Mouse (Mus musculus) Muller cell, postnatal 12 days (primary cell): ENCODE measurements around the gene Mapt.
A peak's percentile ranks its signal among the peaks of the same experiment; 100 is the strongest.
"Not testable (repeated sequence)": the region's sequence is repeated elsewhere in the genome, so short reads cannot be mapped to it uniquely, and the experiment has no call there.

Source experiments
- DNase-seq: peaks from one replicate; pipeline ENCODE4 v3.0.0-alpha.2; 2015; ENCODE audit errors: inconsistent ontology term

Gene Mapt

GRCm38 (mm10) chr11:104233101-104233500 lies 1.9 kb downstream of the Mapt start:
- no peak for DNase-seq

GRCm38 (mm10) chr11:104233574-104234206 lies 2.5 kb downstream of the Mapt start:
- DNase-seq, result no peak

- DNase-seq, result no peak
These were observed 3.5 kb downstream of the Mapt start for GRCm38 (mm10) chr11:104234680-104235079.

DNA sequence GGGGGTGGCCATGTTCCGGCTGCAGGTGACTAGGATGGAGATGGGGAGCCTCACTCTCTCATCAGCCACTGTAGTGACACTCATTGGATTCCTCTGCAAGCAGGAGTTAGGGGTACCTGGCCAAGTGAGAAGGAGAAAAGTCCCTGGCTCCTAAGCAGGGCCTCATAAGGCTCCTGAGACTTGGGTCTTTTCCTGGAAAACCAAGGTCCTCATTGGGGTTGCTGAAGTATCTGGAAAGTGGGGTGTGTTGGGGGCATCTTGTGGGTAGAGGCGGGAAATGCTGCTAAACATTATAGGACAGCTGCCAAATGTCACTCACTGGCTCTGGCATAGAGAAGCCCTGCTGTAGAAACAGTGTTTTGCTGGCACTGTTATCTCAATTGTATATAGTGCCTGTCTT lies 4.7 kb downstream of the Mapt start:
- DNase-seq, result no peak

DNA sequence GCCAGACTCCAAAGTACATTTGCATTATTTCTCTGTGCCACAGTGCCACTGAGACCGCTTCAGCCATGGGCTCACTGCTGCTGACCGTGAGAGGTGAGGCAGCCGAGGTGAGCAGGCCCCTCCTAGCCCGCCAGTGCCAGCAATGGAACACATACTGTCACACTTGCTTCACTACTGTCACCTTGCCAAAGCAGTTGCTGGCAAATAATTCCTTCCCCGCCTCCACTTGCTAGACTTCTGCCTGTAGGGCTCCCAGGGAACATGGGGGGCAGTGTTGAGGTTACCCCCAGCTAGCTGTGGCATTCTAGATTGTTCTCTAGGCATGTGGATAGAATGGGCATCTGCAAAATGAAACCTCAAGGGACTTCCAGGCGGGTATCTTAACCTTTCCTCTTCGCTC lies 6.0 kb downstream of the Mapt start:
- no peak for DNase-seq

DNA sequence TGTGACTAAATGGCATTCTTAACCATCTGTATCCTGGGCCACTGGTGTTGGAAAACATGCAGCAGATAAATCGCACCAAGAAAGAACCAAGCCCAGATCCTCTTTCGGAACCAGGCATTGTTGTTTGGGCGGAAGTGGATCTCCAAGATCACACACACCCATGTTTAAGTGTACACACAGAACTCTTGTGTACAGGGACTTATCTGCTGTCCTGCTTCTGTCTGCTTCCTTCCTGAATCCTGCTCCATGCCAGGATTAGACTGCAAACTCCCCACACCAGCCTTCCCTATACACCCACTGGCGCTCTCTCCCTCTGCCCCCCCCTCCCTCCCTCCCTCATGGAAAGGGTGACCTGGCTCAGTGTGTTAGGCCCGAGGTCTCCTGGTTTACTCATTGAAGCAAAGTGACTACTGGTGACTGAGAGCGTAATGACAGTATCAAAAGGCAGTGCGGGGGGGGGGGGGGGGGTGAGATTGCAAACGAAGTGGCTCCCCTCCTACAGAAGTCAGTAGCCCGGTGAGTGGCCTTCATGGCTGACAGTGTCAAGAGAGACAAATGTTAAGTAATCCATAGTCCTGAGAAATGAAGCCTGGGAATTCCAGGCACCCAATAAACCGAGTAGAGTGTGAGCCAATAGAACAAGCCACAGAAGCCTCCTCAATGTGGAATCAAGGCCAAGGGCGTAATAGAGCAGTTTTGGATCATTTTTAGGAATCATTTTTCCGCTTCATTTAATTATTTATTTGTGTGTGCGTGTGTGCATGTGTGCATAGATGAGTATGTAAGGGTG lies 7.0 kb downstream of the Mapt start:
- no peak for DNase-seq

- not testable (repeated sequence) for DNase-seq
These were observed 14.3 kb downstream of the Mapt start for GRCm38 (mm10) chr11:104245478-104245877.

DNA sequence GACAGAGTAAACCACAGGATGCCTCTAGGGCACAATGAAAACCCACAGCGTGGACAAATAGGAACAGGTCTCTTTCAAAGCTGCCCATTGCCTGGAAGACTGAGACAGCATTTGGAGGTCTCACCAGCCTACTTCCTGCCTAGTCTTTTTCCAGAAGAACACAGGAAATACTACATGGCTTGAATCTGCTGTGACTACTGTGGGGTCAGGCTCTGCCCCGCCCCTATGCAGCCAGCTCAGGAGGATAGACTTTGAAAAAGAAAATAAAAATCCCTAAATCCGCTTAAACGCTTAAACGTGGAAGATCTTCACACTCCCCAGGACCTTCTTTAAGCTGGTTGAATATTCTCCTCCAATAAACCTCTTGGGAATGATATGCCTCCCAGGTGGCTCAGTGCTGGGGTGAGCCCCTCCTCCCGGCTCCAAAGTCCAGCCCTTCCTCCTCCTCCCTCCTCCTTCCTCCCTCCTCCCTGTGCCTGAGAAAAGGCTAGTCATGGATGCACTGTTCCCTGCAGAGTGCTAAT lies 15.0 kb downstream of the Mapt start:
- DNase-seq, result peak; percentile 17

DNA sequence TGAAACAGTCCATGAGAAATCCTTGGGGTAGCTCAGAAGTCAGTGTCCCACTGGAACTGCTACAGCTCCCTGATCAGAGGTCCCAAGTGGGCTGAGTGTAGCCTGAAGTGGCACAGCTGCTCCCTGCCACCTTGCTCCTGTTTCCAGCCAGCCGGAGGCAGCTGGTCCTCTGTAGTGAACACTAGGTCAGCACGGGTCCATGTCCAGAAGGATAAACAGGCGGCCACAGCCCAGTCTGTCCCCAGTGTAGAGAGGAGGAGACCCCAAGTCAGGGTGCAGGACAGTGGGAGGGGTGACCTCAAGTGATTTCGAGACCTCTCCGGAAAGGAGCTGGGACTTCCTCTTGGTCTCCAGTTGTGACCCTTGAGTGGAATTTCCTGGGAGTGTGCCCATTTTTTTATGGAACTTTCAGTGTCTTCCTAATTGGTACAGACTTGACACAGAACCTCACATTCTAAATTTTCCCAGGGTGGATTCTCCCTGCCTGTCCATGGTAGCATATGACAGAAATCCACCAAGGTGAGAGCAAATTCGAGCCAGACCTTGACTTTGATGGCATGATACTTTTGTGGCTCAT lies 16.0 kb downstream of the Mapt start:
- DNase-seq, result no peak

DNA sequence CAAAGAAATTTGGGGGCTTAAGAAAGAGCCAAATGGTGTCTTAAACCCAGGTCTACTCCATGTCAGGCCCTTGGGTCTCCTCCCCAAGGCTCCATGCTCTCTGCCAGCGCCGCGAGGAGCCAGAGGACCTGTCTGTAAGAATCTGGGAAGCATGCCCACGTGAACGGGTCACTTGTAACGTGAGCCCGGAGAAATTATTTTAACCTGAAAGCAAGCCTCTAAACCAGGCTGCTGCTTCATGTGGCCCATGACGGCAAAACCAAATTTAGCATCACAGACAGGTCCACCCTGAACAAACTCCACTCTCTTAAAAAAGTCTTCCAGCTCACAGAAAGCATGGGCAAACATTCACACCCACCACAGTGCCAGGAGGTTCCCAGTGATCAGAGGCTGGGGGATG lies 18.2 kb downstream of the Mapt start:
- no peak for DNase-seq

GRCm38 (mm10) chr11:104251121-104251520 lies 19.9 kb downstream of the Mapt start:
- DNase-seq, result no peak

- DNase-seq, result no peak
These were observed 20.9 kb downstream of the Mapt start for GRCm38 (mm10) chr11:104252094-104252493.

- no peak for DNase-seq
These were observed 23.3 kb downstream of the Mapt start for GRCm38 (mm10) chr11:104254408-104255039.

- DNase-seq, result no peak
These were observed 25.0 kb downstream of the Mapt start for GRCm38 (mm10) chr11:104256179-104256578.

- no peak for DNase-seq
These were observed 27.8 kb downstream of the Mapt start for GRCm38 (mm10) chr11:104258991-104259390.

DNA sequence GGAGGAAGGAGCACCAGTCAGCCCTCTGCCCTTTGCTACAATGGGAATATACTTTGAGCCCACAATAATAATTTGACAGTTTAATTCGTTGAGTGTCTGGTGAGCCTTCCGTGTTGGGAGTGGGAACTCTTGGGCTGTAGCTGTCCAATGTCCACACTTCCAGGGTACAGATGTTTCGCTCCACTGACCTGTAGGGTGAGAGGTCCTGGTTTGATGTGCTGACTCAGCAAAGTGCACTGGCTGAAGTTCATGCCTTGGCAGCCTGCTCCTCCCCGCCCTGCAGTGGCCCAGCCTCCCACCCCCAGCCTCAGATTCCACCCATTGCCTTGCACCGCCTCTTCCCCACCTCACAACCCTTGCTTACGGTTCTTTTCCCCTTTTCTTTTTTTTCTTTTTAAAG lies 33.5 kb downstream of the Mapt start:
- no peak for DNase-seq

GRCm38 (mm10) chr11:104265669-104266068 lies 34.5 kb downstream of the Mapt start:
- DNase-seq, result no peak

- DNase-seq, result peak; percentile 42
These were observed 36.2 kb downstream of the Mapt start for GRCm38 (mm10) chr11:104267380-104267779.

- no peak for DNase-seq
These were observed 38.2 kb downstream of the Mapt start for GRCm38 (mm10) chr11:104269385-104269822.

DNA sequence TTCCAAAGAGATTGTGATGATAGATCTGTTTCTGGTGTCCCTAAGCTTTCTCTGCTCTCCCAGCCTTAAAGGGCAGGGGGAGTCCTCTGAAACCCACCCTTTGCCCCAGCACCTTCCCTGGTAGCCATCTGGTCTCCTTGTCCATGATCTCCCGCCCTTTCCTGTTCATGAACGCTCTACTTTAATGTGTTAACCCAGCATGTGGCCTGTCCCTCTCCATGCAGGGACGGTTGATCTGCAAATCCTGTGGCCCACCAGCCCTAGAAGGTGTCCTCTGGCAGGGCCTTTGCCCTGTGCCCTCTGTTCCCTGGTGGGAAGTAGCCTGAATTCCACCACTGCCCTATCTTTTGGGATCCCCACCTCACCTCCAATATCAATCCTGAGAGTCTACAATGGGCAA lies 39.3 kb downstream of the Mapt start:
- no peak for DNase-seq

- DNase-seq, result no peak
These were observed 39.7 kb downstream of the Mapt start for GRCm38 (mm10) chr11:104270876-104271275.

- DNase-seq, result no peak
These were observed 40.7 kb downstream of the Mapt start for GRCm38 (mm10) chr11:104271876-104272275.
